Mouse (Mus musculus): ENCODE results near the gene Cd68. TPM values are rescaled to one million over a fixed set of nuclear protein-coding genes. Genes with fewer than 3 reads are reported as not detected.

Gene Cd68
- total and polyA plus RNA-seq, 3 experiments: 82.2 to 343 (median 122) TPM

DNA sequence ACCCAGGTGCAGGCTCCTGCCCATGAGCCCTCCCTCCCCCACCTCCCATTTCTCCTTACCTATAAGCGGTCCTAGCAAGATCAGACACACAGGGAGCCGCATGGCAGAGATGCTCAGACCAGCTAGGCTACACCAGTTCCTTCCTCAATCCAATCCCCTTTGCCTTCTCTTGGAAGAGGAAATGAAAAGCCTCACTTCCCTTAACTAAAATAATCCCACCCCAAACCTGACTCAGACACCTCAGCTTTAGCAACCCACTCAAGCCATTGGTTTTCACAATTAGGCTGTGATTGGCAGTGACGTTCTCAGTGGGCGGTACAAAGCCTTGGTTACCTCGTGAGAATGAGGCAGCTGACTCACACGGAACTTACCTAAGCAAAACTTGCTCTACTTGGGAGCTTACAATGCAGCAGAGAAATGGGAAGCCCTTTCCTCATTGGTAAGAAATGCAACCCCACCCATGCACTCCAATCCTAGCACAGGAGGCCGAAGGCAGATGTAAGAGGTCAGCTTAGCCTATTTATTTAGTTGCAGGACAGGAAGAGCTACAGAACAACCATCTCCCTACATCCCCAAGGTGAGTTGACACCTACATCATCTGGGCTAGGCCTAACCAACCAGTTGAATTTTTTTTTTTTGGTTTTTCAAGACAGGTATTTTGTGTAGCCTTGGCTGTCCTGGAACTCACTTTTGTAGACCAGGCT is at the start of gene Cd68 (continued):
- TF ChIP-seq TCF12 (IDR thresholded peaks at IDR 0.05; ENCODE audit: low read depth, low read length): peak; percentile 57; the same call in 1 of the 2 replicates

DNA sequence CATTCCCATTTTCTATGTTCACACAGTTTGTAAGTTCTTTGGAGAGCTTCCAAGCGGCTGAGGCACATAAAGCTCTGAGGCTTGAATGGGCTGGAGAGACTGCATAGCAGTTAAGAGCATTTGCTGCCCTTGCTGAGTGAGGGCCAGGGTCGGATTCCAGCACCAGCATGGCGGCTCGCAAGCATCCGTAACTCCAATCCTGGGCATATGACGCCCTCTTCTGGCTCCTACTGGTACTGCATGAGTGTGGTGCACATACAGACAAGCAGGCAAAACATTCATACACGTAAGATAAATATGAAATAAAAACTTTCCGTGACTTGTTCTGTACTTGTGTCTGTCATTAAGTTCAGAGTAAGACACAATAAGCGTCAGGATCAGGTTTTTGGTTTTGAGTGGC is 49.5 kb upstream of the Cd68 start:
- dilution Hi-C loops (cut with MboI; ENCODE audit: extremely low pct_ligation_motif_present, extremely low pct_unique_long_range_greater_than_20kb, low sequenced_read_pairs): no loop called here
- no peak overlapping the region for H3K27ac ChIP-seq (ENCODE audit: insufficient read depth, low read depth)

GRCm38 (mm10) chr11:69714636-69715329 is 48.8 kb upstream of the Cd68 start:
- in situ Hi-C loops (cut with MboI; ENCODE audit: low pct_ligation_motif_present, low pct_unique_long_range_greater_than_20kb, low sequenced_read_pairs): no loop called here
- H3K27ac ChIP-seq (ENCODE audit: insufficient read depth, low read depth): no peak overlapping the region
- H3K36me3 ChIP-seq (replicated peaks in 1 of 2; ENCODE audit: control insufficient read depth in 1 of 2, insufficient read depth in 1 of 2, low read length in 1 of 2): no peaks in the 10 kb centered on the region
- H3K27me3 ChIP-seq (replicated peaks): peaks cover 2% of the 10 kb centered on the region
- H3K79me2 ChIP-seq (replicated peaks; ENCODE audit: control insufficient read depth, extremely low read depth, insufficient read depth, poor library complexity, severe bottlenecking): no peaks in the 10 kb centered on the region
- peaks cover 3% of the 10 kb centered on the region for H3K9me3 ChIP-seq (replicated peaks; ENCODE audit: low read length)
- dilution Hi-C loops (cut with MboI; ENCODE audit: extremely low pct_ligation_motif_present, extremely low pct_unique_long_range_greater_than_20kb, low sequenced_read_pairs): no loop called here
- TF ChIP-seq NRF1 (IDR thresholded peaks at IDR 0.05; ENCODE audit: low read depth, low read length) (no peak), BHLHE40 (IDR thresholded peaks at IDR 0.05; ENCODE audit: low read depth, low read length) (peak; percentile 42)
- DNase-seq (ENCODE audit: extremely low read depth): no peak
- peaks cover 0 to 1% of the 10 kb centered on the region in 2 experiments; a peak in 1 of 4 replicates for H3K4me1 ChIP-seq (ENCODE audit: control insufficient read depth in 1 of 2, insufficient read depth in 2 of 2)
- no peak overlapping the region for H3K4me3 ChIP-seq (replicated peaks in 1 of 3; ENCODE audit: low read depth in 2 of 3, low read length in 2 of 3, poor library complexity in 1 of 3)
- H3K9ac ChIP-seq (ENCODE audit: insufficient read depth, low read depth): no peak overlapping the region
- H3K4me2 ChIP-seq (ENCODE audit: insufficient read depth, low read depth, poor library complexity, severe bottlenecking): no peak overlapping the region

More for the DNA sequence above, 49.5 kb upstream of the Cd68 start:
- peaks cover 2% of the 10 kb centered on the region for H3K27me3 ChIP-seq (replicated peaks)
- in situ Hi-C loops (cut with MboI; ENCODE audit: low pct_ligation_motif_present, low pct_unique_long_range_greater_than_20kb, low sequenced_read_pairs): no loop called here
- no peaks in the 10 kb centered on the region for H3K4me1 ChIP-seq (ENCODE audit: control insufficient read depth in 1 of 2, insufficient read depth in 2 of 2)
- peak; percentile 20 for DNase-seq (ENCODE audit: extremely low read depth)
- H3K9me3 ChIP-seq (replicated peaks; ENCODE audit: low read length): peaks cover 3% of the 10 kb centered on the region
- no peaks in the 10 kb centered on the region for H3K79me2 ChIP-seq (replicated peaks; ENCODE audit: control insufficient read depth, extremely low read depth, insufficient read depth, poor library complexity, severe bottlenecking)
- H3K9ac ChIP-seq (ENCODE audit: insufficient read depth, low read depth): no peak overlapping the region
- no peak overlapping the region for H3K4me2 ChIP-seq (ENCODE audit: insufficient read depth, low read depth, poor library complexity, severe bottlenecking)
- H3K36me3 ChIP-seq (replicated peaks in 1 of 2; ENCODE audit: control insufficient read depth in 1 of 2, insufficient read depth in 1 of 2, low read length in 1 of 2): no peaks in the 10 kb centered on the region
- no peak overlapping the region for H3K4me3 ChIP-seq (replicated peaks in 1 of 3; ENCODE audit: low read depth in 2 of 3, low read length in 2 of 3, poor library complexity in 1 of 3)
- peak; percentile 40 for TF ChIP-seq RAD21 (IDR thresholded peaks at IDR 0.05; ENCODE audit: low read depth, low read length)
- peak; percentile 34 for TF ChIP-seq SMC3 (IDR thresholded peaks at IDR 0.05; ENCODE audit: low read depth, low read length)
- no peak for TF ChIP-seq RCOR1 (conservative IDR thresholded peaks at IDR 0.05; ENCODE audit: low read depth, low read length)
- peak; percentile 62 to 84 for TF ChIP-seq CTCF (conservative IDR thresholded peaks at IDR 0.05 in 1 of 2, IDR thresholded peaks at IDR 0.05 in 1 of 2; ENCODE audit: low read depth in 2 of 2, low read length in 2 of 2)

DNA sequence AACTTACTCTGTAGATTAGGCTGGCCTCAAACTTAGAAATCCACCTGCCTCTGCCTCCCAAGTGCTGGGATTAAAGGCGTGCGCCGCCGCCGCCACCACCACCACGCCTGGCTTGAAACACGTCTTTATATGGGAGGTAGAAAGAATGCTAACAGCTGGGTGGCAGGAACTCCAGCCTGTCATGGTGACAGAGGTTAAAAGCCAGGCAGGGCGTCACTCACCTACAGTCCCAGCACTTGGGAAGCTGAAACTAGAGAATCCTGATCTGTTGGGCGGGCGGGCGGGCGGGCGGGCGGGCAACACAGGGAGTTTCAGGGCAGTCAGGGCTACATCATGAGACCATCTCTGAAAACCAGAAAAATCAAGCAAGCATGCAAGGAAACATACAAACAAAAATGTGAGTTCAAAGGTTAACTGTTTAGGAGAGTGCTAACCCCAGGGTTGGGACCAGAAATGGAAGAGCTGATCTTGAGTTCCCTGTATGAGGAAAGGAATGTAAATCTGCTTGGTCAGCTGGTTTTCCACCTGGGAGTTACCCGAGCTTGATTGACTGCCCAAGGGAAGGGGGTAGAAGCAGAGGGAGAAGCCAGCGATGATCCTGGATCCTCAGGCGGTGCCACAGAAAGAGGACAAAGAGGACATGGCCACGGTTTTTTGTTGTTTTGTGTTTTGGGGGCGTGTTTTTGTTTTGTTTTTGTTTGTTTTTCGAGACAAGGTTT is 47.2 kb upstream of the Cd68 start:
- dilution Hi-C loops (cut with MboI; ENCODE audit: extremely low pct_ligation_motif_present, extremely low pct_unique_long_range_greater_than_20kb, low sequenced_read_pairs): no loop called here
- in situ Hi-C loops (cut with MboI; ENCODE audit: low pct_ligation_motif_present, low pct_unique_long_range_greater_than_20kb, low sequenced_read_pairs): no loop called here
- no peak overlapping the region for H3K9ac ChIP-seq (ENCODE audit: insufficient read depth, low read depth)

More for the DNA sequence above, 47.2 kb upstream of the Cd68 start:
- no peaks in the 10 kb centered on the region for H3K79me2 ChIP-seq (replicated peaks; ENCODE audit: control insufficient read depth, extremely low read depth, insufficient read depth, poor library complexity, severe bottlenecking)
- H3K36me3 ChIP-seq (replicated peaks in 1 of 2; ENCODE audit: control insufficient read depth in 1 of 2, insufficient read depth in 1 of 2, low read length in 1 of 2): no peaks in the 10 kb centered on the region
- no peak overlapping the region for H3K4me3 ChIP-seq (replicated peaks in 1 of 3; ENCODE audit: low read depth in 2 of 3, low read length in 2 of 3, poor library complexity in 1 of 3)
- TF ChIP-seq NELFE (IDR thresholded peaks at IDR 0.05; ENCODE audit: low read depth, low read length): no peak
- TF ChIP-seq EP300 (IDR thresholded peaks at IDR 0.05; ENCODE audit: low read length): no peak
- TF ChIP-seq MAFK (IDR thresholded peaks at IDR 0.05; ENCODE audit: insufficient replicate concordance, low read length): peak; percentile 66; the same call in 1 of the 2 replicates
- H3K9me3 ChIP-seq (replicated peaks; ENCODE audit: low read length): peaks cover 3% of the 10 kb centered on the region
- H3K4me2 ChIP-seq (ENCODE audit: insufficient read depth, low read depth, poor library complexity, severe bottlenecking): no peak overlapping the region
- DNase-seq (ENCODE audit: extremely low read depth): no peak
- peaks cover 0 to 12% of the 10 kb centered on the region in 2 experiments; a peak in 1 of 4 replicates for H3K4me1 ChIP-seq (ENCODE audit: control insufficient read depth in 1 of 2, insufficient read depth in 2 of 2)
- peaks cover 2% of the 10 kb centered on the region for H3K27me3 ChIP-seq (replicated peaks)
- H3K27ac ChIP-seq (ENCODE audit: insufficient read depth, low read depth): no peak overlapping the region

All from CH12.LX (cell line).